Mouse (Mus musculus) cortical plate, adult 2 months (tissue): ENCODE measurements around the gene Meig1.

ENCODE experiments used
- CTCF ChIP-seq: fragments of 200-500 bp; IDR thresholded peaks from 2 replicates; pipeline ENCODE4 v1.5.1; 2011; ENCODE audit warnings: mild to moderate bottlenecking, control low read depth, low read length; ENCODE audit not compliant: insufficient read depth; ENCODE audit errors: extremely low read depth
- POLR2A ChIP-seq: fragments of 200-500 bp; IDR thresholded peaks from 2 replicates; pipeline ENCODE4 v1.6.1; 2011; ENCODE audit warnings: mild to moderate bottlenecking, low read length, control low read depth; ENCODE audit not compliant: insufficient read depth; ENCODE audit errors: extremely low read depth

DNA sequence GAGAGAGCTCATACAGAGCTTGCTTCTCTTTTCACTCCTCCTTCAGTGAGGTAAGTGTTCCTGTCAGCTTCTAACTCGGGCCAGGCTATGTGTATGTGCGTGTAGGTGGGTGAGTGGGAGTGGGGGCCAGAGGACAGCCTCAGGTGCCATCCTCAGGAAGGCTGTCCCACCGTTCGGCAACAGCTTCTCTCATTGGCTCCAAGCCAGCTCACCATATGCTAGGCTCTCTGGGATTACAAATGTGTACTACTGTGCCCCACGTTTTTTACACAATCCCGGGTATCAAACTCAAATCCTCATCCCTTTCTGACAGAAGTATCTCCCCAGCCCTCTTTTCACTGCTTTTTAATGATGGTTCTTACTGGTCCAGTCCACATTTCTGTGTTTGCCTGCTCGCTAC is 21.8 kb upstream of the Meig1 start:
- TF ChIP-seq CTCF: no peak
- TF ChIP-seq POLR2A: no peak
